Mouse (Mus musculus): ENCODE results near the gene Naa25.

GRCm38 (mm10) chr5:121398146-121398964, 619 bp downstream of the Naa25 start:
- TF ChIP-seq CTCF (IDR thresholded peaks at IDR 0.05; ENCODE audit: control insufficient read depth, insufficient read depth, insufficient replicate concordance, low read depth, low read length) (no peak), POLR2A (IDR thresholded peaks at IDR 0.05; ENCODE audit: control insufficient read depth, low read depth, low read length) (no peak)

Data from testis, adult 2 months (tissue).